Mouse (Mus musculus): Measurements from ENCODE around the gene Lrfn3.
A peak's percentile ranks its signal among the peaks of the same experiment; 100 is the strongest.

GRCm38 (mm10) chr7:30347828-30348227 is 14.7 kb downstream of the Lrfn3 start:
- no peak for TF ChIP-seq POLR2A (IDR thresholded peaks at IDR 0.05; ENCODE audit: low read depth, low read length)
- TF ChIP-seq CTCF (conservative IDR thresholded peaks at IDR 0.05 in 1 of 2, IDR thresholded peaks at IDR 0.05 in 1 of 2; ENCODE audit: low read depth in 2 of 2, low read length in 2 of 2), result peak; percentile 63 to 89
- no peak for TF ChIP-seq ELF1 (IDR thresholded peaks at IDR 0.05; ENCODE audit: low read depth, low read length)
- TF ChIP-seq HCFC1 (IDR thresholded peaks at IDR 0.05; ENCODE audit: low read depth, low read length), result no peak
- TF ChIP-seq ZMIZ1 (IDR thresholded peaks at IDR 0.05; ENCODE audit: low read depth, low read length), result no peak
- no peak for TF ChIP-seq EP300 (IDR thresholded peaks at IDR 0.05; ENCODE audit: low read length)
- TF ChIP-seq ETS1 (conservative IDR thresholded peaks at IDR 0.05; ENCODE audit: low read depth, low read length), result no peak
- TF ChIP-seq MXI1 (IDR thresholded peaks at IDR 0.05; ENCODE audit: low read depth, low read length), result peak; percentile 94

All from CH12.LX (cell line).